Mouse (Mus musculus) cerebellum, adult 2 months (tissue): ENCODE data around the gene Esyt1.

Experiments used
- CTCF ChIP-seq: fragments of 200-500 bp; IDR thresholded peaks from 2 replicates; pipeline ENCODE4 v1.5.1; 2011; ENCODE audit warnings: low read depth, mild to moderate bottlenecking, control low read depth, low read length, moderate library complexity, borderline replicate concordance; ENCODE audit not compliant: insufficient read depth
- POLR2A ChIP-seq: fragments of 200-500 bp; IDR thresholded peaks from 2 replicates; pipeline ENCODE4 v1.6.1; 2011; ENCODE audit warnings: low read length, control low read depth, borderline replicate concordance; ENCODE audit not compliant: insufficient read depth

DNA sequence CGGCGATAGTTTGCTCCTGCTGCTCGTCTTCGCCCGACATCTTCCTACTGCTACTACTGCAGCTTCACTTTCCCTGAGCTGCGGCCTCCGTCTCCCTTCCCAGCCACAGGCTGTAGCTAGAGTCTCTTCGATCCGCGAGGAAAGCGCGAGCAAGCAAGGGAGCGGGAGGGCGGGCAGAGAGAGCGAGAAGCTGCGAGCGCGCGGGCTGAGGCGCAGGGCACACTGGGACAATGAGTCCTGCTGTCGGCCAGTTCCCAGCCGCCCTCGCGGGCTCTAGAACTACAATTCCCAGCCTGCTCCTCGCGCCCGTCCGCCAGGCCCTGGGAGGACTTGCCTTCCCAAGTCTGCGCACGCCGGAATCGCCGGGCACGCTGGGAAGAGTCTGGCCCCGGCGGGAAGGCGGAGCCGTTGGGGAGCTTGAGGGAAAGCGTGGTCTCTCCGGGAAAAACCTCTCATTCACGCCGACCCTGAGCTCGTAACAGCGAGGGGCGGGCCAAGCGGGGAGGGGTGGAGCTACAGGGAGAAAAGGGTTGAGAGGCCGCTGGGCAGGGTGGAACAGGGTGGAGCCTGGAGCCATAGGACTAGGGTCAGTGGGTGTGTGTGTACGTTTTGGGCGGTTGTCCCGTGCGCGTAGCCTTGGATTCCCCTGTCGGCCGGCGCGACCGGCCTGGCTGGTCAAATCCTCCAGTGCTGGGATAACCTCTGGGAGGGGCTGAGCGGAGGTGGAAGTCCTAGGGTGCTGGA, 40.3 kb upstream of the Esyt1 start, which contains the start of gene Pa2g4:
- TF ChIP-seq CTCF (no peak), POLR2A (peak; percentile 76; the same call in 1 of the 2 replicates)
